Mouse (Mus musculus) midbrain, embryonic 13.5 days (tissue): ENCODE results near the gene Gm45234. TPM values are rescaled to one million over a fixed set of nuclear protein-coding genes. Genes with fewer than 3 reads are reported as not detected.

Experiments
- ATAC-seq: fragments of 200-750 bp; cut with Nextera tagmentation; 2 replicates; pipeline ENCODE4 v1.8.0; 2017; ENCODE audit warnings: mild to moderate bottlenecking, moderate TSS enrichment, moderate library complexity
- H3K27ac ChIP-seq: fragments of 300-500 bp; sonication (generic); 2 replicates; pipeline ENCODE4 v1.5.1; 2015; ENCODE audit warnings: inconsistent platforms, mild to moderate bottlenecking, moderate library complexity
- H3K27me3 ChIP-seq: fragments of 300-500 bp; sonication (generic); 2 replicates; pipeline ENCODE4 v1.6.1; 2015; ENCODE audit warnings: mild to moderate bottlenecking, inconsistent platforms
- H3K36me3 ChIP-seq: fragments of 300-500 bp; sonication (generic); 2 replicates; pipeline ENCODE4 v1.6.1; 2015; ENCODE audit warnings: mild to moderate bottlenecking, inconsistent platforms
- H3K4me1 ChIP-seq: fragments of 300-500 bp; sonication (generic); replicated peaks from 2 replicates; pipeline ENCODE4 v1.6.1; 2015; ENCODE audit warnings: inconsistent platforms
- H3K4me2 ChIP-seq: fragments of 300-500 bp; sonication (generic); replicated peaks from 2 replicates; pipeline ENCODE4 v1.6.1; 2015; ENCODE audit warnings: moderate library complexity, mild to moderate bottlenecking, inconsistent platforms
- H3K4me3 ChIP-seq: fragments of 300-500 bp; sonication (generic); replicated peaks from 2 replicates; pipeline ENCODE4 v1.5.1; 2015; ENCODE audit warnings: mild to moderate bottlenecking, inconsistent platforms
- H3K9ac ChIP-seq: fragments of 300-500 bp; sonication (generic); replicated peaks from 2 replicates; pipeline ENCODE4 v1.6.1; 2015; ENCODE audit warnings: mild to moderate bottlenecking, inconsistent platforms
- H3K9me3 ChIP-seq: fragments of 300-500 bp; sonication (generic); 2 replicates; pipeline ENCODE4 v1.6.1; 2016; ENCODE audit warnings: mild to moderate bottlenecking, inconsistent platforms
- WGBS: fragments of 180-500 bp; shearing (Covaris S2); methylation state at CpG from one replicate; pipeline ENCODE4 v1.1.7; 2015; 5-methylcytosine and 5-hydroxymethylcytosine counted together
- microRNA counts: library from miRNA; unstranded; fragments of <30 nt; microRNA quantifications from one replicate; lab custom pipeline; 2016
- microRNA-seq: library from miRNA; unstranded; fragments of <30 nt; microRNA quantifications from one replicate; pipeline ENCODE4, GENCODE M21; 2016
- polyA plus RNA-seq: library from polyadenylated mRNA; unstranded; fragments of >200 nt; fragmentation: Nextera tagmentation; extraction: Ambion mirVana; gene quantifications from 2 replicates; pipeline ENCODE4 v1.2.1, GENCODE M21; 2015

The Gm45234 gene
- polyA plus RNA-seq, 1 experiment from 2014 or later = not detected

DNA sequence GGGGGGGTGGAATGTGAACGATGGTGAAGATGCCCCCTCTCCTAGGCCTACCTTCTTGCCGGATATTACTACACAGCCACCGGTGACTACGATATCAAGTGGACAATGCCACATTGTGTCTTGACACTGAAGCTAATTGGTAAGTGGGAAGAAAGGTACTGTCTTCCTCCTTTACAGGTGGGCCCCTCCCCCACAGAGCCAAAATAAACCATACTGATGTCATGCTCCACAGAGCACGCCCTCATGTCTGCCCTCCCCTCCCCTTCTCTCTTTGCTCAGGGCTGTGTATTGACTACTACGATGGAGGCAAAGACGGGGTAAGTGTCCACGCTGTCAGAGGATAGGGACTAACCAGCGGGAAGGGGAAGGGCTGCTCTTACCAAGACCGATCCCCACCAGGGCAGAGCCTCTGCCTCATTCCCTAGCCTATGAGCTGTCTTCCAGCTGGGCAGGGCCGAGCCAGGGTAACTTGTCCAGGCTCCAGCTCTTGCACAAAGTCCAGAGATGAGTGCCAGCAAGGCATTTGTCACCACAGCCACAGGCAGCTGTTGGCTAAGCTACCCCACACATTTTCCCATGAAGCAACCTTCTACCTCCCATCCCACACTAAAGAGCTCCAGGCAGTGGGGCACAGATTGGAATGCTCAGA, 55.7 kb downstream of the Gm45234 start:
- no peaks in the 10 kb centered on the region for H3K27me3 ChIP-seq
- WGBS = 85% methylated on average over 11 of the region's 11 CpGs
- H3K9me3 ChIP-seq = no peaks in the 10 kb centered on the region
- 0 out of 2 replicates have a peak, but pooled peaks cover 2% of the 10 kb centered on the region for H3K4me1 ChIP-seq
- no peak overlapping the region for H3K4me3 ChIP-seq
- no peak overlapping the region for H3K27ac ChIP-seq
- peaks cover 65% of the 10 kb centered on the region for H3K36me3 ChIP-seq
- no peak overlapping the region for H3K4me2 ChIP-seq
- no peak overlapping the region for H3K9ac ChIP-seq
- no peak; the same call in 1 of the 2 replicates for ATAC-seq

DNA sequence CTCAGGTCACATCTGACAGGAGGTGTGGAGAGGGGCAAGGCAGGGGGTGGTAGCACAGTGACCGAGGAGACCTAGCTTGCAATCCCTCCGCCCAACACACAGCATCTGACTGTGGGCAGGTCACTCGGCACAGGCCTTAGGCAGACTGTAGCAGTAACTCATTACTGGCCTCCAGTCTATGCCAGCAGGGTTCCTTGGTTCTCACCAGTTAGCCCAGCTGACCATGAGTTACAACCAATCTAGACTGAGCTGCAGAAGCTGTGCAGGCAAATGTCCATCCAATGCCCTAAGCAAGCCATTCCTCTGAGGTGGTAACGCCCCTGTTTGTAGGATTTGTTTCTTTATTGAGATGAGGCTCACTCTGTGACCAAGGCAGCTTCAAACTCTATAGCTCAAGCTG, 56.5 kb downstream of the Gm45234 start:
- H3K36me3 ChIP-seq = peaks cover 57% of the 10 kb centered on the region
- no peaks in the 10 kb centered on the region for H3K9me3 ChIP-seq
- no peak overlapping the region for H3K4me3 ChIP-seq
- H3K9ac ChIP-seq = no peak overlapping the region
- H3K27ac ChIP-seq = no peak overlapping the region
- no peak overlapping the region for H3K4me2 ChIP-seq
- peaks cover 2% of the 10 kb centered on the region; the same call in 1 of the 2 replicates for H3K4me1 ChIP-seq
- no peaks in the 10 kb centered on the region for H3K27me3 ChIP-seq
- no peak for ATAC-seq
- 91% methylated on average over 4 of the region's 4 CpGs for WGBS

GRCm38 (mm10) chr6:124698751-124699150, 57.1 kb downstream of the Gm45234 start:
- WGBS = 84% methylated on average over 6 of the region's 6 CpGs
- Histone ChIP-seq H3K4me1 (peaks cover 5% of the 10 kb centered on the region; the same call in 1 of the 2 replicates), H3K9ac (no peak overlapping the region), H3K4me3 (no peak overlapping the region), H3K27ac (no peak overlapping the region), H3K36me3 (peaks cover 51% of the 10 kb centered on the region), H3K9me3 (no peaks in the 10 kb centered on the region), H3K4me2 (no peak overlapping the region), H3K27me3 (no peaks in the 10 kb centered on the region)
- no peak for ATAC-seq

GRCm38 (mm10) chr6:124696441-124697150, 59.2 kb downstream of the Gm45234 start:
- no peaks in the 10 kb centered on the region for H3K27me3 ChIP-seq
- no peak overlapping the region for H3K4me2 ChIP-seq
- H3K4me1 ChIP-seq = peaks cover 5% of the 10 kb centered on the region; the same call in 1 of the 2 replicates
- H3K9me3 ChIP-seq = no peaks in the 10 kb centered on the region
- H3K27ac ChIP-seq = no peak overlapping the region
- ATAC-seq = no peak
- H3K36me3 ChIP-seq = peaks cover 30% of the 10 kb centered on the region
- no peak overlapping the region for H3K4me3 ChIP-seq
- H3K9ac ChIP-seq = no peak overlapping the region
- 91% methylated on average over 7 of the region's 7 CpGs for WGBS

DNA sequence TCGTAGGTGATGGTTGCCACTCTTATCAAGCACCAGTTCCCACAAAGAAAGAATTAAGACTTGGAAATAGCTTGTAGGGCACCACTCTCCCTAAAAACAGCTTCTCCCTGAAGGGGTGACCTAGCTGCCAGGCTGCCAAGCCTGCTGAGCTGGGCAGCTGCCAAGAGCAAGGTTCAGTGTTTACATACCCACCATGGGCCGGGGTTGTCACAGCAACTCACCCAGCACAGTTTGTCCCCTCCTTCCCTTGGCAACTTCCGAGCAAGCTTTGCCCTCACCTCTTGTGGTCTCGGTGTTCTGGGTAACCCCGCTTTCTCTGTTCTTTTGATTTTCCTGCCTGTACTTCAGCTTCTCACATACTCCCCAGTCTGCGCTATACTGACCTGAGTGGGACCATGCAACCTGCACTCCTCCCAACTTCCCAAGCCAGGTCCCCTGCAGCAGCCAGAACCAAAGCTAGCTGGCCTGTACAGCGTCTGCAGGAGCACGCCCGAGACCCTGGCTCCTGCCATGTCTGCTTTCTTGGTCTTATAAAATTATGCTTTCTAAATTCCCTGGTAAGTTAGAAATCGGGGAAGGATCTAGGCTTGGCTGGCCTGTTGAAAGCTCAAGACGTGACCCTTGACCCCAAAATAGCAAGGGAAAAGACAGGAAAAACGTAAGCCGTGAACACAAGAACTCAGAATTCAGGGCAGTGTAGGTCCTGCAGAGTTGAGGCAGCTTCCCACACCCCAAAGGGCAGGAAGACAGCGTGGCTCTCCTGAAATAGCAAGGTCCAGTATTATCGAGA, 61.5 kb downstream of the Gm45234 start:
- Histone ChIP-seq H3K4me3 (no peak overlapping the region), H3K36me3 (peaks cover 7% of the 10 kb centered on the region; the same call in 1 of the 2 replicates), H3K4me2 (no peak overlapping the region), H3K27ac (no peak overlapping the region), H3K4me1 (peaks cover 5% of the 10 kb centered on the region; the same call in 1 of the 2 replicates), H3K9ac (no peak overlapping the region), H3K9me3 (no peaks in the 10 kb centered on the region), H3K27me3 (no peaks in the 10 kb centered on the region)
- ATAC-seq = peak; percentile 63
- 84% methylated on average over 15 of the region's 15 CpGs for WGBS

- Histone ChIP-seq H3K4me2 (no peak overlapping the region), H3K36me3 (0 out of 2 replicates have a peak, but pooled peaks cover 5% of the 10 kb centered on the region), H3K4me3 (no peak overlapping the region), H3K9ac (no peak overlapping the region), H3K9me3 (no peaks in the 10 kb centered on the region), H3K4me1 (peaks cover 5% of the 10 kb centered on the region; the same call in 1 of the 2 replicates), H3K27me3 (no peaks in the 10 kb centered on the region), H3K27ac (no peak overlapping the region)
- 85% methylated on average over 15 of the region's 15 CpGs for WGBS
- no peak for ATAC-seq
These were observed 62.4 kb downstream of the Gm45234 start for GRCm38 (mm10) chr6:124693243-124693981.

- Histone ChIP-seq H3K27me3 (no peaks in the 10 kb centered on the region), H3K9ac (no peak overlapping the region), H3K4me3 (no peak overlapping the region), H3K4me2 (no peak overlapping the region), H3K4me1 (peaks cover 2% of the 10 kb centered on the region; the same call in 1 of the 2 replicates), H3K9me3 (no peaks in the 10 kb centered on the region), H3K36me3 (no peaks in the 10 kb centered on the region), H3K27ac (no peak overlapping the region)
- no peak for ATAC-seq
- WGBS = 91% methylated on average over 3 of the region's 3 CpGs
These were observed 65.3 kb downstream of the Gm45234 start for GRCm38 (mm10) chr6:124690517-124690916.

MicroRNAs within 50 kb of the gene (microRNA counts, 519-probe panel; counts per million panel counts)
- microRNA mmu-miR-141 (lab: Ali Mortazavi, UCI) = 110 counts per million, percentile 56 among the panel's probes with 10 or more counts
- microRNA mmu-miR-200c (lab: Ali Mortazavi, UCI) = 110 counts per million, percentile 56 among the panel's probes with 10 or more counts

Small RNAs within 50 kb of the gene (microRNA-seq; reads per million reads assigned to microRNA genes)
- gene Mir141 (3.1 reads per million, percentile 11 among the genes with 10 or more reads in this experiment), gene Mir200c (17.9 reads per million, percentile 34 among the genes with 10 or more reads in this experiment)

Other genes with a start within 250 kb of the Gm45234 start
- 0.12 TPM in 1 of 2 replicates, not detected in the other for gene C1ra, start 243.6 kb downstream of the Gm45234 start, polyA plus RNA-seq
- gene C1s1, start 213.7 kb downstream of the Gm45234 start, polyA plus RNA-seq = 0.09 and 0.51 TPM in 2 replicates
- gene C1rb, start 185.7 kb downstream of the Gm45234 start, polyA plus RNA-seq = not detected in 2 replicates
- gene C1s2, start 119.9 kb downstream of the Gm45234 start, polyA plus RNA-seq = 0.13 TPM in 2 replicates
- gene Lpcat3, start 93.0 kb downstream of the Gm45234 start, polyA plus RNA-seq = 39.6 and 40.0 TPM in 2 replicates
- 136 and 144 TPM in 2 replicates for gene Emg1, start 43.8 kb downstream of the Gm45234 start, polyA plus RNA-seq
- gene Phb2, start 43.7 kb downstream of the Gm45234 start, polyA plus RNA-seq = 258 and 276 TPM in 2 replicates
- gene Ptpn6, start 17.3 kb downstream of the Gm45234 start, polyA plus RNA-seq = 3.4 and 4.1 TPM in 2 replicates
- gene Grcc10, start 14.6 kb downstream of the Gm45234 start, polyA plus RNA-seq = 710 and 725 TPM in 2 replicates
- 21.5 and 25.4 TPM in 2 replicates for gene Atn1, start 503 bp upstream of the Gm45234 start, polyA plus RNA-seq
- 27.5 and 29.7 TPM in 2 replicates for gene Eno2, start 13.7 kb upstream of the Gm45234 start, polyA plus RNA-seq
- gene Lrrc23, start 23.7 kb upstream of the Gm45234 start, polyA plus RNA-seq = 2.3 and 4.3 TPM in 2 replicates
- gene Spsb2, start 52.6 kb upstream of the Gm45234 start, polyA plus RNA-seq = 7.7 and 8.2 TPM in 2 replicates
- gene Tpi1, start 58.3 kb upstream of the Gm45234 start, polyA plus RNA-seq = 329 and 343 TPM in 2 replicates
- 202 and 204 TPM in 2 replicates for gene Usp5, start 73.5 kb upstream of the Gm45234 start, polyA plus RNA-seq
- 82.7 and 89.5 TPM in 2 replicates for gene Cdca3, start 73.5 kb upstream of the Gm45234 start, polyA plus RNA-seq
- 5.1 and 7.5 TPM in 2 replicates for gene Gnb3, start 84.3 kb upstream of the Gm45234 start, polyA plus RNA-seq
- gene P3h3, start 101.7 kb upstream of the Gm45234 start, polyA plus RNA-seq = 12.3 and 17.0 TPM in 2 replicates
- gene Gpr162, start 108.0 kb upstream of the Gm45234 start, polyA plus RNA-seq = 19.2 and 22.9 TPM in 2 replicates
- gene Cd4, start 132.2 kb upstream of the Gm45234 start, polyA plus RNA-seq = 0.07 TPM in 1 of 2 replicates, not detected in the other
- gene Lag3, start 155.7 kb upstream of the Gm45234 start, polyA plus RNA-seq = 2.3 and 2.5 TPM in 2 replicates
- 662 and 802 TPM in 2 replicates for gene Ptms, start 164.1 kb upstream of the Gm45234 start, polyA plus RNA-seq
- gene Mlf2, start 175.4 kb upstream of the Gm45234 start, polyA plus RNA-seq = 419 and 462 TPM in 2 replicates
- 89.9 and 95.2 TPM in 2 replicates for gene Cops7a, start 209.5 kb upstream of the Gm45234 start, polyA plus RNA-seq
- gene Pianp, start 240.7 kb upstream of the Gm45234 start, polyA plus RNA-seq = 25.6 and 27.4 TPM in 2 replicates